Mouse (Mus musculus): ENCODE measurements around the gene Nxph4. TPM values are rescaled to one million over a fixed set of nuclear protein-coding genes. Genes with fewer than 3 reads are reported as not detected.

The Nxph4 gene
- polyA plus RNA-seq, 1 experiment, result not detected

DNA sequence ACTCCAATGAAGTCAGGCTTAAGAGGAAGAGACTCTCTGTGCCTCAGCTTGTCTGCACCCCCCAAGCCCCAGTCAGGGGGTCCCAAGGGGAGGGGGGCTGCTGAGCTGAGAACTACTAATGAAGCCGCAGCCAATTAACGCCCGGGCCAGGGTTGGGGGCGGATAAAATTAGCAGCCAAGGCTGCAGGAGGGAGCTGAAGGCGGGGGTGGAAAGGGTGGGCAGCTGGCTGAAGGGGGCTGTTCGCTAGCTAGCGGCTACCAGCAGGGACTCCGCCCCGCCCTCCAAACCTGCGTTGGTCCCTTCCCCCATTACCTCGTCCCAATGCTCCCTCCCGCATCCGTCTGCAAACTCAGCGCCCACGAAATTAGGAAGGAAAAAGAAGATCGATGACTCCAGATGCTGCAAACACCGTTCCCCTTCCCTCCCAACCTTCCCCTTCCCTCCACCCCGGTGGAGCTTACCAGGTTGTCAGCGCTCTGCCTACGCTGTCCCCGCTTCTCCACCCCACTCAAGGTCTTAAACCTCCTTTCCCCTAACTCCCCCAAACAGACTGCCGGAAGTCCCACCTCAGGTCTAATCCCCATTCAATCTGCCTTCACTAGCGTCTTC, 9.6 kb downstream of the Nxph4 start:
- H3K27ac ChIP-seq (ENCODE audit: control insufficient read depth, insufficient read depth, low read depth, low read length, poor library complexity), result no peak overlapping the region
- H3K4me1 ChIP-seq (ENCODE audit: control insufficient read depth, insufficient read depth, low read length), result no peaks in the 10 kb centered on the region; the same call in none of the 2 replicates
- 9% methylated on average over 23 of the region's 23 CpGs for WGBS
- TF ChIP-seq CTCF (IDR thresholded peaks at IDR 0.05; ENCODE audit: control insufficient read depth, insufficient read depth, low read length) (no peak), POLR2A (IDR thresholded peaks at IDR 0.05; ENCODE audit: borderline replicate concordance, control insufficient read depth, low read depth, low read length) (no peak)
- H3K4me3 ChIP-seq (replicated peaks; ENCODE audit: control insufficient read depth, low read depth, low read length), result no peak overlapping the region

- Histone ChIP-seq H3K27ac (ENCODE audit: control insufficient read depth, insufficient read depth, low read depth, low read length, poor library complexity) (no peak within 1 kb of the TSS), H3K4me1 (ENCODE audit: control insufficient read depth, insufficient read depth, low read length) (no peaks in the 10 kb centered on the region; the same call in none of the 2 replicates), H3K4me3 (replicated peaks; ENCODE audit: control insufficient read depth, low read depth, low read length) (peak within 1 kb of the TSS; percentile 91)
- 0% methylated on average over 21 of the region's 21 CpGs for WGBS
- TF ChIP-seq POLR2A (IDR thresholded peaks at IDR 0.05; ENCODE audit: borderline replicate concordance, control insufficient read depth, low read depth, low read length) (no peak), CTCF (IDR thresholded peaks at IDR 0.05; ENCODE audit: control insufficient read depth, insufficient read depth, low read length) (no peak)
Observed at GRCm38 (mm10) chr10:127522088-127522581, 12.2 kb downstream of the Nxph4 start, which contains the start of gene Shmt2. Shmt2 (minus strand) TSS chr10:127522444.

GRCm38 (mm10) chr10:127521611-127522080, 12.7 kb downstream of the Nxph4 start:
- TF ChIP-seq CTCF (IDR thresholded peaks at IDR 0.05; ENCODE audit: control insufficient read depth, insufficient read depth, low read length) (no peak), POLR2A (IDR thresholded peaks at IDR 0.05; ENCODE audit: borderline replicate concordance, control insufficient read depth, low read depth, low read length) (no peak)

GRCm38 (mm10) chr10:127520714-127521357, 13.5 kb downstream of the Nxph4 start:
- Histone ChIP-seq H3K27ac (ENCODE audit: control insufficient read depth, insufficient read depth, low read depth, low read length, poor library complexity) (no peak overlapping the region), H3K4me1 (ENCODE audit: control insufficient read depth, insufficient read depth, low read length) (no peaks in the 10 kb centered on the region; the same call in 1 of the 2 replicates), H3K4me3 (replicated peaks; ENCODE audit: control insufficient read depth, low read depth, low read length) (peak overlapping the region; percentile 9)
- TF ChIP-seq POLR2A (IDR thresholded peaks at IDR 0.05; ENCODE audit: borderline replicate concordance, control insufficient read depth, low read depth, low read length) (no peak), CTCF (IDR thresholded peaks at IDR 0.05; ENCODE audit: control insufficient read depth, insufficient read depth, low read length) (no peak)
- WGBS, result 86% methylated on average over 20 of the region's 20 CpGs

More at GRCm38 (mm10) chr10:127521611-127522080, 12.7 kb downstream of the Nxph4 start:
- 1% methylated on average over 12 of the region's 12 CpGs for WGBS
- no peak overlapping the region for H3K27ac ChIP-seq (ENCODE audit: control insufficient read depth, insufficient read depth, low read depth, low read length, poor library complexity)
- peak overlapping the region; percentile 91 for H3K4me3 ChIP-seq (replicated peaks; ENCODE audit: control insufficient read depth, low read depth, low read length)
- H3K4me1 ChIP-seq (ENCODE audit: control insufficient read depth, insufficient read depth, low read length), result no peaks in the 10 kb centered on the region; the same call in 1 of the 2 replicates

DNA sequence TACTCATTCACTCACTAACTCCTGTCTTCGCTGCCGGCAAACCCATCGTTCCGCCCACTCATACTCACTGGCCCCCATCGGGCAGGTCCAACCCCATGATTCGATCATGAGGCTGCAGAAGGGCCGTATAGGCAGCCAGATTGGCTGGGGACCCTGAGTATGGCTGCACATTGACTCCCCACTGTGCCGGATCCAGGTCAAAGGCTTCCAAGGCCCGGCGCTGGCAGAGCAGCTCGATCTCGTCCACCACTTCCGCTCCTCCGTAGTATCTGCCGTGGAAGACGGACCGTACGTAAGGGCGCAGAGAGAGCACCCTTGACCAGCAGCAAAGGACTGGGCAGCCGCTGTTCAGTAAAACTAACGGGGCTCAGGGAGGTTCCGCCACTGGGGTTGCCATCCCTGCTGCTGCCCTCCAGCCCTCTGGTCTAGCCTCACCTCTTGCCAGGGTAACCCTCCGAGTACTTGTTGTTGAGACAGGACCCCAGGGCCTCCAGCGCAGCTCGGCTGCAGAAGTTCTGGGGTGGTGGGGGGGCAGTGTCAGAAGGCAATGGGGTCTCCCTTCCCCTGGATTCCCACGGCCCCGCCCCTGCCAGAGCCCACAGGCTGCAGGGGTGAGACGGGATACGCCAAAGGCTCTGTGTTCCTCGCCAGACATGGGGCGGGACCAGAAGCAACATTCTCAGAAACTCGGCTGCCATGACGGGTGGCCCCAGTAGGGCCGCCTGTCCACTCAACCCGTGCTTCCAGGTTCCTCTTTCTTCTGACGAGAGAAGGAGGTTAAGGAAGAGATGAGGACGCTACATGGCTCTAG, 14.3 kb downstream of the Nxph4 start:
- no peak overlapping the region for H3K4me3 ChIP-seq (replicated peaks; ENCODE audit: control insufficient read depth, low read depth, low read length)
- no peak for TF ChIP-seq POLR2A (IDR thresholded peaks at IDR 0.05; ENCODE audit: borderline replicate concordance, control insufficient read depth, low read depth, low read length)
- TF ChIP-seq CTCF (IDR thresholded peaks at IDR 0.05; ENCODE audit: control insufficient read depth, insufficient read depth, low read length), result no peak
- H3K4me1 ChIP-seq (ENCODE audit: control insufficient read depth, insufficient read depth, low read length), result no peaks in the 10 kb centered on the region; the same call in 1 of the 2 replicates
- H3K27ac ChIP-seq (ENCODE audit: control insufficient read depth, insufficient read depth, low read depth, low read length, poor library complexity), result no peak overlapping the region
- 88% methylated on average over 37 of the region's 37 CpGs for whole genome bisulfite sequencing

DNA sequence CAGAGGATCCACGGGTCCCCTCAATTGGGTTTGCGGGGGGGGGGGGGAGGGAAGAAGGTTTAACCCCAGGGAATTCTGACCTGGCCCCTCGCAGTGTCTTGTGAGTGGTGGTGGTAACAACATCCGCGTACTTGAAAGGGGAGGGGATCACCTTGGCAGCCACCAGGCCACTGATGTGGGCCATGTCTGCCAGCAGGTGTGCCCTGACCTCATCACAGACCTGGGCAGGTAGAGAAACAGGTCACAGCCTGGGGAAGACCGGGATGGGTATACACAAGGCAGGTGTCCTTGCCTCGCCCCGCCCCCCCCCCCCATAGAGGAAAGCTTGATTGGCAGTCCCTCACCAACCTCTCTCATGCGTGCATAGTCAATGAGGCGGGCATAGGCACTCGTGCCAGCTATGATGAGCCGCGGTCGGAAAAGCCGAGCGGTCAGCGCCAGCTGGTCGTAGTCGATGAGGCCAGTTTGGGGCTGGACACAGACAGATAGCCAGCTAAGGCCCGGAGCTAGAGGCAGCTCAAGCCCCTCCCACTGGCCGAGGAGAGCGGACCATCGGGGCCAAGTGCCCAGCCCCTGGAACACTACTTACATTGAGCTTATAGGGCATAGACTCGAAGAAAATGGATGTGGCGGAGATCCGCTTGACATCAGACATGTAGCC, 15.2 kb downstream of the Nxph4 start:
- no peak overlapping the region for H3K4me3 ChIP-seq (replicated peaks; ENCODE audit: control insufficient read depth, low read depth, low read length)
- H3K4me1 ChIP-seq (ENCODE audit: control insufficient read depth, insufficient read depth, low read length), result no peaks in the 10 kb centered on the region; the same call in 1 of the 2 replicates
- WGBS, result 92% methylated on average over 26 of the region's 26 CpGs

DNA sequence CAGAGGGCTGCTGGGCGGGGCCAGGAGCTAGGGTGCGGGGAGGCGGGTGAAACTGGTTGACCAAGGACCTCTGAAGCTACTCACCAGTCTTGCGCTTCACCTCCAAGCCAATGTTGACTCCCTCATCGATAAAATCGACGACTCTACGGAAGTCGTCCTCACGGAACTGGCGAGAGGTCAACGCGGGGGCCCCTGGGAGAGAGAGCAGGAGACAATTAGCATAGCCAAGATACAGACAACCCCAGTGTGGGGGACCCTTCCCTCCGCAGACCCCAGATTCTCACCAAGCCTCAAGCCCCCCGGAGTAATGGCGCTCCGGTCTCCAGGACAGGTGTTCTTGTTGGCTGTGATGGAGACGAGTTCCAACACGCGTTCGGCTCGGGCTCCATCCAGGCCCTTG, 16.4 kb downstream of the Nxph4 start:
- Histone ChIP-seq H3K4me3 (replicated peaks; ENCODE audit: control insufficient read depth, low read depth, low read length) (no peak overlapping the region), H3K4me1 (ENCODE audit: control insufficient read depth, insufficient read depth, low read length) (peaks cover 1% of the 10 kb centered on the region; the same call in 1 of the 2 replicates), H3K27ac (ENCODE audit: control insufficient read depth, insufficient read depth, low read depth, low read length, poor library complexity) (no peak overlapping the region)
- no peak for TF ChIP-seq CTCF (IDR thresholded peaks at IDR 0.05; ENCODE audit: control insufficient read depth, insufficient read depth, low read length)
- TF ChIP-seq POLR2A (IDR thresholded peaks at IDR 0.05; ENCODE audit: borderline replicate concordance, control insufficient read depth, low read depth, low read length), result no peak
- 92% methylated on average over 22 of the region's 22 CpGs for WGBS

More for the DNA sequence above, 15.2 kb downstream of the Nxph4 start:
- H3K27ac ChIP-seq (ENCODE audit: control insufficient read depth, insufficient read depth, low read depth, low read length, poor library complexity), result no peak overlapping the region
- TF ChIP-seq CTCF (IDR thresholded peaks at IDR 0.05; ENCODE audit: control insufficient read depth, insufficient read depth, low read length), result no peak
- TF ChIP-seq POLR2A (IDR thresholded peaks at IDR 0.05; ENCODE audit: borderline replicate concordance, control insufficient read depth, low read depth, low read length), result no peak
